Mouse (Mus musculus) midbrain, postnatal 0 days (tissue): ENCODE data around the gene Clec9a. TPM values are rescaled to one million over a fixed set of nuclear protein-coding genes. Genes with fewer than 3 reads are reported as not detected.

Source experiments
- ATAC-seq: fragments of 200-750 bp; cut with Nextera tagmentation; 2 replicates; pipeline ENCODE4 v1.8.0; 2017; ENCODE audit warnings: moderate number of reproducible peaks, mild to moderate bottlenecking, moderate TSS enrichment, moderate library complexity; ENCODE audit not compliant: low FRiP score
- DNase-seq: peaks from one replicate; pipeline ENCODE4 v3.0.0-alpha.2; 2015; ENCODE audit warnings: low spot score
- H3K27ac ChIP-seq: fragments of 300-500 bp; sonication (generic); 2 replicates; pipeline ENCODE4 v1.5.1; 2014; ENCODE audit warnings: low read depth, mild to moderate bottlenecking, low read length, mixed read lengths
- H3K27me3 ChIP-seq: fragments of 300-500 bp; sonication (generic); 2 replicates; pipeline ENCODE4 v1.6.1; 2014; ENCODE audit warnings: low read length, control low read depth, mixed read lengths; ENCODE audit not compliant: insufficient read depth
- H3K36me3 ChIP-seq: fragments of 300-500 bp; sonication (generic); 2 replicates; pipeline ENCODE4 v1.6.1; 2014; ENCODE audit warnings: low read length, control low read depth, mixed read lengths; ENCODE audit not compliant: insufficient read depth
- H3K4me1 ChIP-seq: fragments of 300-500 bp; sonication (generic); 2 replicates; pipeline ENCODE4 v1.6.1; 2014; ENCODE audit warnings: mild to moderate bottlenecking, control low read depth, antibody characterized with exemption, low read length, mixed read lengths; ENCODE audit not compliant: insufficient read depth
- H3K4me2 ChIP-seq: fragments of 300-500 bp; sonication (generic); 2 replicates; pipeline ENCODE4 v1.6.1; 2014; ENCODE audit warnings: low read depth, mild to moderate bottlenecking, low read length, mixed read lengths; ENCODE audit not compliant: poor library complexity, severe bottlenecking
- H3K4me3 ChIP-seq: fragments of 300-500 bp; sonication (generic); 2 replicates; pipeline ENCODE4 v1.5.1; 2014; ENCODE audit warnings: low read depth, mild to moderate bottlenecking, low read length, moderate library complexity
- H3K9ac ChIP-seq: fragments of 300-500 bp; sonication (generic); replicated peaks from 2 replicates; pipeline ENCODE4 v1.6.1; 2014; ENCODE audit warnings: mild to moderate bottlenecking, low read length, moderate library complexity, mixed read lengths; ENCODE audit not compliant: poor library complexity, severe bottlenecking
- H3K9me3 ChIP-seq: fragments of 300-500 bp; sonication (generic); 2 replicates; pipeline ENCODE4 v1.6.1; 2016; ENCODE audit warnings: low read length, control low read depth
- CTCF ChIP-seq: IDR thresholded peaks from 2 replicates; pipeline ENCODE4 v1.5.1; 2016; ENCODE audit warnings: antibody characterized with exemption, mild to moderate bottlenecking
- WGBS: fragments of 180-500 bp; shearing (Covaris S2); extraction: QIAGEN DNeasy Blood & Tissue Kit; methylation state at CpG from one replicate; pipeline ENCODE4 v1.1.7; 2014; 5-methylcytosine and 5-hydroxymethylcytosine counted together
- polyA plus RNA-seq: library from polyadenylated mRNA; unstranded; fragments of >200 nt; fragmentation: Nextera tagmentation; extraction: Ambion mirVana; gene quantifications from 2 replicates; pipeline ENCODE4 v1.2.1, GENCODE M21; 2015
- total RNA-seq: library from RNA; depleted of rRNA; stranded (reverse); fragments of >200 nt; gene quantifications from 2 replicates; pipeline ENCODE4 v1.2.3, GENCODE M21; 2014

Clec9a gene
- total and polyA plus RNA-seq, 2 experiments from 2014 or later = 0.07 TPM; not detected in 1

DNA sequence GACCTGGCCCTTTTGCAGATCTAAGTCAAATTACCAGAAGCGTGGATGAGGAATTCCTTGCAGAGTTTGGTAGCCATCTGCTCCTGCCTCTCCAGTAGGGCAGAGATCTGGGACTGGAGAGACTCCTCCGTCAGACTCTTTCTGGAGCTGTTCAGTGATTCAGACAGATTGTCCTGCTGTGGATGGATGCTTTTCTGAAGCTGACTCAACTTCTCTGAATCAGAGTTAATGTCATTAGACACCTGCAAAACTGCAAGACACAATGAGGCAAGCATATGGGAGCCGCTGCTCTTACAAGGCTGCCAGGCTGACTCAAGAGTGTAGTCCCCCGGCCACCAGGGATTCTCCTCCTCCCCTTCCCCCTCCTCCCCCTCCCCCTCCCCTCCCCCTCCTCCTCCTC, 28.2 kb upstream of the Clec9a start:
- Histone ChIP-seq H3K27ac (no peak overlapping the region), H3K9ac (no peak overlapping the region), H3K27me3 (no peaks in the 10 kb centered on the region), H3K9me3 (no peaks in the 10 kb centered on the region), H3K4me3 (no peak overlapping the region), H3K4me1 (no peaks in the 10 kb centered on the region), H3K36me3 (no peaks in the 10 kb centered on the region), H3K4me2 (no peak overlapping the region)
- ATAC-seq = no peak; the same call in 1 of the 2 replicates
- no peak for TF ChIP-seq CTCF
- peak; percentile 56 for DNase-seq
- 68% methylated on average over 4 of the region's 4 CpGs for WGBS

GRCm38 (mm10) chr6:129381736-129382135, 26.9 kb upstream of the Clec9a start:
- WGBS = 69% methylated on average over 1 of the region's 1 CpGs

GRCm38 (mm10) chr6:129383466-129383865, 25.2 kb upstream of the Clec9a start:
- DNase-seq = no peak
- no peaks in the 10 kb centered on the region for H3K9me3 ChIP-seq
- H3K27me3 ChIP-seq = no peaks in the 10 kb centered on the region
- H3K4me2 ChIP-seq = no peak overlapping the region
- ATAC-seq = no peak
- no peak overlapping the region for H3K4me3 ChIP-seq
- no peaks in the 10 kb centered on the region for H3K36me3 ChIP-seq
- no peak overlapping the region for H3K27ac ChIP-seq
- TF ChIP-seq CTCF = no peak
- H3K4me1 ChIP-seq = no peaks in the 10 kb centered on the region
- no peak overlapping the region for H3K9ac ChIP-seq
- WGBS = 85% methylated on average over 3 of the region's 3 CpGs

More at GRCm38 (mm10) chr6:129381736-129382135, 26.9 kb upstream of the Clec9a start:
- Histone ChIP-seq H3K4me3 (no peak overlapping the region), H3K9ac (no peak overlapping the region), H3K27me3 (no peaks in the 10 kb centered on the region), H3K36me3 (no peaks in the 10 kb centered on the region), H3K4me1 (no peaks in the 10 kb centered on the region), H3K9me3 (no peaks in the 10 kb centered on the region), H3K4me2 (no peak overlapping the region), H3K27ac (no peak overlapping the region)
- no peak for TF ChIP-seq CTCF
- ATAC-seq (no peak), DNase-seq (no peak)

- Histone ChIP-seq H3K27me3 (no peaks in the 10 kb centered on the region), H3K9me3 (no peaks in the 10 kb centered on the region), H3K36me3 (no peaks in the 10 kb centered on the region), H3K4me3 (no peak overlapping the region), H3K27ac (no peak overlapping the region), H3K4me2 (no peak overlapping the region), H3K9ac (no peak overlapping the region), H3K4me1 (no peaks in the 10 kb centered on the region)
- ATAC-seq = no peak
- WGBS = 71% methylated on average over 4 of the region's 4 CpGs
- peak; percentile 48 for DNase-seq
- no peak for TF ChIP-seq CTCF
Measured at GRCm38 (mm10) chr6:129385000-129385399, 23.7 kb upstream of the Clec9a start.

DNA sequence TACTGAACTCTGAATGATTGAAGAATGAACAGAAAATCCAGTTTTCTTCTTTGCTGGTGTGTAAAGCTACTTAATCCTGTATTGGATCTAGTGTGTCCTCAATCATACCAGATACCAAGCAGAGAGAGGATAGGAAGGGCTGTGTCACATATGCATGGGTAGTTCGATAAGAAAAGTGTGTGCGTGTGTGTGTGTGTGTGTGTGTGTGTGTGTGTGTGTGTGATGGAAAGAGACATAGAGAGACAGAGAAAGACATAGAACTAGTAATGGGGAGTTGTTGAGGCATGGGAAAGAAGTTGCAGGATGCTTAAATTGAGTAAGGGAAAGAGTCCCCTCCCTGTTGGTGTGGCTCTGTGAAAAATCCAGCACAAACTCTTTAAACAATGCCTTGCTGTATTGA, 22.9 kb upstream of the Clec9a start, which contains the start of gene Clec12b:
Gene Clec12b (minus strand): TSS at position 101 of the 400 bp plus-strand sequence.
- H3K4me1 ChIP-seq = no peaks in the 10 kb centered on the region
- H3K9ac ChIP-seq = no peak within 1 kb of the TSS
- no peaks in the 10 kb centered on the region for H3K9me3 ChIP-seq
- WGBS = 71% methylated on average over 2 of the region's 2 CpGs
- DNase-seq = no peak
- no peak within 1 kb of the TSS for H3K4me2 ChIP-seq
- H3K36me3 ChIP-seq = no peaks in the 10 kb centered on the region
- TF ChIP-seq CTCF = no peak
- H3K4me3 ChIP-seq = no peak within 1 kb of the TSS
- no peak within 1 kb of the TSS for H3K27ac ChIP-seq
- no peak for ATAC-seq
- H3K27me3 ChIP-seq = no peaks in the 10 kb centered on the region

- DNase-seq (peak; percentile 41), ATAC-seq (peak; percentile 58; the same call in 1 of the 2 replicates)
- Histone ChIP-seq H3K4me1 (no peaks in the 10 kb centered on the region), H3K4me2 (no peak overlapping the region), H3K27ac (no peak overlapping the region), H3K36me3 (no peaks in the 10 kb centered on the region), H3K27me3 (no peaks in the 10 kb centered on the region), H3K4me3 (no peak overlapping the region), H3K9me3 (no peaks in the 10 kb centered on the region), H3K9ac (no peak overlapping the region)
- WGBS = 23% methylated on average over 2 of the region's 2 CpGs
- TF ChIP-seq CTCF = peak; percentile 87
Measured at GRCm38 (mm10) chr6:129393087-129393720, 15.5 kb upstream of the Clec9a start.
